Mouse (Mus musculus): ENCODE measurements around the gene Mmp10. TPM values are rescaled to one million over a fixed set of nuclear protein-coding genes. Genes with fewer than 3 reads are reported as not detected.

The Mmp10 gene
- polyA plus RNA-seq, 1 experiment from 2014 or later = not detected

Other genes with a start within 250 kb of the Mmp10 start
- 0.09 and 1.5 TPM in 2 replicates for gene Mmp13, start 229.8 kb upstream of the Mmp10 start, polyA plus RNA-seq (2015; fragmentation: Nextera tagmentation; extraction: Ambion mirVana)
- 0.18 TPM in 1 of 2 replicates, not detected in the other for gene Mmp12, start 158.0 kb upstream of the Mmp10 start, polyA plus RNA-seq (2015; fragmentation: Nextera tagmentation; extraction: Ambion mirVana)
- gene Mmp1b, start 114.3 kb upstream of the Mmp10 start, polyA plus RNA-seq (2015; fragmentation: Nextera tagmentation; extraction: Ambion mirVana) = not detected in 2 replicates
- gene Mmp3, start 56.5 kb upstream of the Mmp10 start, polyA plus RNA-seq (2015; fragmentation: Nextera tagmentation; extraction: Ambion mirVana) = not detected in 2 replicates
- 0.20 and 0.24 TPM in 2 replicates for gene Mmp8, start 56.1 kb downstream of the Mmp10 start, polyA plus RNA-seq (2015; fragmentation: Nextera tagmentation; extraction: Ambion mirVana)
- gene Mmp27, start 69.0 kb downstream of the Mmp10 start, polyA plus RNA-seq (2015; fragmentation: Nextera tagmentation; extraction: Ambion mirVana) = not detected in 2 replicates
- gene Mmp20, start 125.9 kb downstream of the Mmp10 start, polyA plus RNA-seq (2015; fragmentation: Nextera tagmentation; extraction: Ambion mirVana) = not detected in 2 replicates
- not detected in 2 replicates for gene Mmp7, start 189.7 kb downstream of the Mmp10 start, polyA plus RNA-seq (2015; fragmentation: Nextera tagmentation; extraction: Ambion mirVana)

Measured in hindbrain, embryonic 16.5 days (tissue).